Mouse (Mus musculus) hematopoietic stem cell, adult 5-6 weeks (primary cell): ENCODE measurements around the gene Rfx3. TPM values are rescaled to one million over a fixed set of nuclear protein-coding genes. Genes with fewer than 3 reads are reported as not detected.
A peak's percentile ranks its signal among the peaks of the same experiment; 100 is the strongest.

Experiments used
- ATAC-seq, 2 experiments: fragments of 125-278 bp in 1 of 2; replicated peaks in 1 of 2; 2 replicates each; pipeline ENCODE4 v1.8.0; 2016 to 2017; ENCODE audit warnings: inconsistent platforms in 2 of 2, mild to moderate bottlenecking in 2 of 2, moderate number of reproducible peaks in 2 of 2, low read depth in 1 of 2, moderate TSS enrichment in 1 of 2; ENCODE audit not compliant: low FRiP score in 2 of 2, poor library complexity in 2 of 2, severe bottlenecking in 2 of 2, insufficient read depth in 1 of 2, low TSS enrichment in 1 of 2
- total RNA-seq: library from RNA; stranded (forward); fragments of 172-1452, 232-1000 nt; gene quantifications from 2 replicates; pipeline ENCODE4 v1.2.3, GENCODE M21; 2017

Gene Rfx3
- total RNA-seq, 1 experiment from 2014 or later: 9.4 TPM

DNA sequence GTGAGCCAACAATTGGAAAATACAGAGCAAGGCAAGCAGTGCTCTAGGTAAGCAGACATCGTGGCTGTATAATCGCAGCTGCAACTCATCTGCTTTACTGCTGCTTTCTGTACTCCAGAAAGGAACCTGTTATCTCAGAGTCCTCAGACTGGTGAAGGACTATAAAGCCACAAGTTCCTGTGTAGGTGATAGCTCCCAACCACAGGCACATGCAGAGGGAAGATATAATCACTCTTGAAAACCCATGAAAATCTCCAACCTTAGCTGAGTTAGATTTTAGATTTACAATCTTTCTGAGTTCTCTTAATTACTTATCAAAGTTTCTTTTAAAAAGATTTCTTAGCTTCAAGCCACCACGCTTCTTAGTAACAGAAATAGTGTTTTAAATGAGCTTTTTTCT lies 84.6 kb downstream of the Rfx3 start:
- peak; percentile 69 to 80 for ATAC-seq

DNA sequence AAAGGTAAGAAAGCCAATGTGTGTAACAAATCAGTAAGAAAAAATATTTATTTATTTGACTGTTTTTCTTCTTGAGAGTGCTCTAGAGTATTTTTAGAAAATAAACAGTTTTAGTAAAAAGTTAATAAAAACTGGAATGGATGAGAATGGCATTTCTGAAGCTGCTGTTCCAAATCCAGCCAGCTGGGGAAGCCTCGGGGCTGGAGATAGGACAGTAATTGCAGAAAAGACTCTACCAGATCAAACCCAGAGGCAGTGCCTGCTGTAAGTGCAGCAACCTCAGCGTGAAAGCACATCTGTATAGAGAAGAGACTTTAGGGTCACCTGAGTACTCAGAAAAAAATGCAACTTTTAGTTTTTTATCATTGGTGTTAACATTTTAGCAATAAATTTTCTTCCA lies 91.9 kb downstream of the Rfx3 start:
- no peak for ATAC-seq

DNA sequence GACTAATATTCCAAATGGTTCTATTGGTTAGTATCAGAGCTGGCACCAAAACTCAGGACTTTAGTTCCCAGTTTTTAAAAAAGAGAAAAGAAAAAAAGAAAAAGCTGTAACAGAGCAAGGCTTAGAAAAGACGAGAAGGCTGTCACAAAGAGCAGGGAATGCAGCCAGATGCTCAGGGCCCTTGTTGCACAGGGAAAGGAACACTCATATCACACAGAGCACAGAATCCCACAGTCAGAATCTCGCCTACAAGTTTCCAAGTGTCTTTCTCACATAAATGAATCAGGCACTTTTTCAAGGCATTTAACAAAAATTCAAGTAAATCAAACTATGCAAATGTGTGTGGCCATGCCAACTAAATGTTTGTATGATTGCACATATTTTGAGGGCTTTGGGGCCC lies 94.5 kb downstream of the Rfx3 start:
- no peak for ATAC-seq

DNA sequence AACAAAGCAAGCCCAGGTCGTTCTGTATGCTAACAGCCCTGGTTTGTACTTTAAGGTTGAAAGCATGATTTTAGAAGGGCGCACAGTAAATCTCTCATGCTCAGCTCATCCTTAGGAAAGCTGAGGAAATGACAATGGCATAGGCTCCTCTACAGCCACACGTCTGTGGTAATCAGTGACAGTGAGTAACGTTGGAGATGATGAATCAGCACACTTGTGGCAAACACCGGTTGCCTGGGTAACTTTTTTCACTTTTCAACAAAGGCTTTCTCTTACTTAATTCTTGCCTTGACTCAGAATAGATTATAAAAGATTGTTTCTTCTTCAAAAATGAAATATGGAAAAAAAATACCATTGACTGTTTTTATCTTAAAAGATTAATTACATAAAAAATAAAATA lies 104.0 kb downstream of the Rfx3 start:
- peak; percentile 77 to 87 for ATAC-seq

DNA sequence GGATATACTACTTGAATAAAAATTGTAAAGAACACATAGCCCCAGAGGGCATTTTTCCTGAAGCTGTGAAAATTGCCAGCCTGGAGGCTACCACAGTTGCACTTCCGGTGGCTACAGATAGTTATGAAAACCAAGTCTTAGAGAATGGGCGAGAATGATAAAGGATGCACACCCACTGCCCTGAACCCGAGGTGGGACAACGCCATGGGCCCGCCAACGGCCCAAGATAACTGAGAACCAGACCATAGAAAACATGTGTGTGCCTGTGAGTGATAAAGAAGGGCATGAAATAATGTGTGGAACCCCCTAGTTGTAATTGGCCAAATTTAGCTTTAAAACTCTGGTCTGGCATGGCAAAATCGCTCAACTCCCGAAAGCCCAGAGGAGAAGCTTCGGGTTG lies 105.0 kb downstream of the Rfx3 start:
- peak in 1 of 2 experiments; percentile 46; a peak in 1 of 4 replicates for ATAC-seq

DNA sequence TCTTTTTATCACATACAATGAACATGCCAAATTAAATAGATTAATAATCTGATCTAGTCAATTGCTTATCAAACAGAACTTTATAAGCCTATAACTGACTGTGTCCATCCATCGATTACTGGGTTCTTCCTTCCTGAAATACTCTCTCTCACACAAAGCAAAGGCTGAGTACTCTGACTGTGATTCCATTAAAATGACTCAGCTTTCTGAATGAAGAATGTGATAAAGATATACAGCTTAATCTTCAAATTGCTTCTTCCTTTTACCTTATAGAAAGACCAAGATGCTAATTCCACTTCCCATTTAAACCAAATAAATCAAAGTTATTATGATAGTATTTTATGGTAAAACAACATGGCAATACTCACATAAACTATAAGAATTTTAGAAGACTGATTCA lies 105.8 kb downstream of the Rfx3 start:
- ATAC-seq: no peak

DNA sequence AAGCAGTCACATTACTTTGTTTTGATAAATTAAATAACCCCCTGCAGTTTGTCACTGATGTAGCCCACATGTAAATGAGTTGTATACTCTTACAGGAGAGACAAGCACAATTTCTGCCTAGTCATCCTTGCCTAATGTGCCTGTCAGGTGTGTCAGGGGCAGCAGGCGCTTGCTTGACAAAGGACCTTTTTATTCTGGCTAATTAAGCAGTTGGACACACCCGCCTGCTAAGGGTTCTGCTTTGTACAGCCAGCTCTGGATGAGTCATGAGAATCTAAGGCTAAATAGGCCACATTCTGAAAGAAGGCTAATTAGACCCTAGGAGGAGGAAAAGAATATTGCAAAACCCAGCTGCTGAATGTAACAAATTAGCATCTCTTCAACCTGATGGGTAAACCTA lies 106.3 kb downstream of the Rfx3 start:
- ATAC-seq: 0 out of 4 replicates have a peak, but pooled peaks of 1 of the 2 experiments have one; percentile 14

DNA sequence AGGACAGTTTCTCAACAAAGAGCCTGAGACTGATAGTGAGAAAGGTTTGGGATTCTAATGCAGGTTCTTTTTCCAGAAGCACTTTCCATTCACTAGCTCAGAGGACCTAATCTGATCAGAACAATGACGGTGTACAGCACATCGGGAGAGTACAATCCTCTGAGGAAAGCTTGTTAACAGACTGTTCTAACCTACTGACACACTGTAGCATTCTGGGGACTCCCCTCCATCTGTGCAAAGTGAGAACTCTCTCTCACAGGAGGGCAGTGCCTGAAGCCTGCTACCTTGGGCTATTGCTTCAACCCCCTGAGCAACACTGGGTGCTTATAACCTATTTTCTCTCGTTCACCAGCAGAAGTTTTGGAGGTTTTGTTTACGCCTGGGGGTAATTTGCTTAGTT lies 106.8 kb downstream of the Rfx3 start:
- ATAC-seq: no peak

DNA sequence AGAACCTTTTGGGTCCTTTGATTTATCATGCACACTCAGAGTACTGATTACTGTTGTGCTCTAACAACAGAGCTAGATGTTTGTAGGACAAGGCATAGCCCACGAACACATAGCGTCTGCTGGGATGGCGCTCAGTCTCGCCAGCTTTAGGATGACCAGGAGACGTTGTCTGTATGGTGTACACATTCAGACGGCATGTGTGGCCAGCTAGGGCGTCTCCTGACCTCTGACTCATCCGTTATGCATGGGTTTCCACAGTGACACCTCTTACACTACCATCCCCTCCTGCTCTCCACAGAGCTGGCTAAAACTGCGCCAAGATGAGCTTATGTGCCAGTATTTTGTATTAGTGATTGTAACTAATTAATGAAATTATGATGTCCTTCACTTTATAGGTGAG lies 108.4 kb downstream of the Rfx3 start:
- no peak for ATAC-seq

DNA sequence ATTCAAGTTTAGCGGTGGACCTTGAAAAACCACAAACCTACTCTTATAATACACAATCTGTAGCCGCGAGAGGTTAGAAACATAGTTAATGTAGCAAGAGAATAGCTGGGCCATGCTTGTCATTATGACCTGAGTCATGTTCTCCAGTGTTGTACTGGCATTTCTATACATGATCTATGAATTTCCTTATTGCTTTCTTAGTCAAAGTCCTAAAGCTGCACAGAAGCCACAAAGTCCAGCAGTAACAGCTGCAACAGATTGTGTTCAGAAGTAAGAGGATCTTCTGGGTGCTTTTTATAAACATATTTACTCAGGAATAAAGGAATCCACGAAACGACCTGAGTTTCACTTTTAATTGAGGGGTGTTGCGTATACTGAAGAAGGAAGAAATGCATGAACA lies 109.3 kb downstream of the Rfx3 start:
- ATAC-seq: no peak

DNA sequence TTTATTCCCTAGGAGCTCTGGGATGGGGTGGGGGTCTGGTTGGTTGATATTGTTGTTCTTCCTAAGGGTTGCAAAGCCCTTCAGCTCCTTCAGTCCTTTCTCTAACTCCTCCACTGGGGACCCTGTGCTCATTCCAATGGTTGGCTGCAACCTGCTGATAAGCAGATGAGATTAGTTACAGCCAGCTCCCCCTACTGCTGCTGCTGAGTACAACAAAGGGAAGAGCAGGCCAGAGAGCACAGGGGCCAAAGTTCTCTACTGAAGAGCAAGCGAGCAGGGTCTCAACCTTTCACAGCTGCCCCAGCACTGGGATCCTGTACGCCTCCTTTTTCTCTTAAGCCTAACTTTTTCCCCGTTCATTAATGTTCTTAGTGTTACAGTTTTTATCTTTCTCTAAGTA lies 126.4 kb downstream of the Rfx3 start:
- no peak for ATAC-seq

DNA sequence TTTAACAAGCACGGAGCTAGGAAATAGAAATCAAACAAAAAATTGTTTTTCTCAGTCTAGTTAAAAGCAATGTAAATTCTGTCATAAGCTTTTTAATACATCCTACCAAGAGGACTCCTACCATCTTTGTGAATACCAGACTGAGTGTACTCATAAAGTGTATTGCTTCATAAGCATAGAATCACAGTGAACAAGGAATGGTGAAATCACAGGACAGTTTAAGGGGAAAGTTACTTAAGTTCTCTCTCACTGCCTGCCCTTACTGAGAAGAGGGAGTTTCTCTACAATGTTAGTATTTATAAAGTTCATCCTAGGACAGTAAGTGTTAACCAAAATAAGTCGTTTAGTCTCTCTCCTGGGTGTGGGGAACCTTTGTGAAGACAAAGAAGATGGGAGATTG lies 133.5 kb downstream of the Rfx3 start:
- no peak for ATAC-seq

DNA sequence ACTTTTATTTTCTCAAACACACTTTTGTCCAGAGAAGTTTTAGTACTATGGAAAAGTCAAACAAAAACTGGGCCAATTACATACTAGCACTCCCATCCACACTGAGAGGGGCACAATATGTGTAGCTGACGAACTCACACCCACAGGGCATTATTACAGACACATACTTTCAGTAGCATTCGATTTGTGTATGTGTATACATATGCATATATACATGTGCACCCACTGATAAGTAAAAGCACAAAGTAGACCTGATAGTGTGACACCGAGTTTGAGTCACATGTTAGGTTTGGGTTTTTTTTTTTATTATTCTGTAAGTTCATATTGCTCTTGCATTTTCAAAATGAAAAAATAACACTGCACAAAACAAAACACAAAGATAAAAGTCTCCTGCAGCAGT lies 140.2 kb downstream of the Rfx3 start:
- ATAC-seq: no peak

DNA sequence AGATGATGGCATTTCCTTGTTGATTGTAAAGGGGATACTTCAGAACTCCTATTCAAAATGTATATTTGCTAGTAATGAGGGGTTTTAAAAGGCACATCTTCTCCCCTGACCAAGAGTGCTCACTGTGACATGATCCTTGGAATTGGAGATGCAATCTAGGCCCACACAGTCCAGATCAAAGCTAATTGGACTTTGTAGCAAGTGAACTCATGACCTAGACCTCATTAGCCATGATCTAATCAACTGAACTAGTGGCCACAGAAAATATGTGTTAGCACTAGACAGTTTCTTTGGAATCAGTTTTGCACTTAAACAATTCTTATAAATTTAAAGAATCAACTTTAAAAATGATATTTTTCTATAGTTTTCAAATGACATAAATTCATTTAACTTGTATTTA lies 151.3 kb downstream of the Rfx3 start:
- ATAC-seq: no peak

DNA sequence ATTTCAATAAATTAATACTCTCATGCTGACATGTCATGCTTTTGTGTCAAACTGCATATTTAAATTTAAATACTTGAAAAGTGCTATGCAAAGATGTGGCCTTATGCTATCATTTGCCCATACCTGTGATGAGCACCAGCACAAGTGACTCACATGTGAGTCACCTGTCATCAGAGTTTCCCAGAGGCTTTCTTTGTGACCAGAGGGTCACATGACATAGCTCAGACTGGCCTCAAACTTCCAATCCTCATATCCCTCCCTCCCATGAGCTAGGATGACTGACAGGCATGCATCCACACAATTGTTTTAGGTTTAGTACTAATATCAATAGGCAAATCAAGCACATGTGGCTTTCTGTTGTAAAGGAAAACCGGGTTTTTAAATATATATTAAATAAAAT lies 162.0 kb downstream of the Rfx3 start:
- no peak for ATAC-seq

DNA sequence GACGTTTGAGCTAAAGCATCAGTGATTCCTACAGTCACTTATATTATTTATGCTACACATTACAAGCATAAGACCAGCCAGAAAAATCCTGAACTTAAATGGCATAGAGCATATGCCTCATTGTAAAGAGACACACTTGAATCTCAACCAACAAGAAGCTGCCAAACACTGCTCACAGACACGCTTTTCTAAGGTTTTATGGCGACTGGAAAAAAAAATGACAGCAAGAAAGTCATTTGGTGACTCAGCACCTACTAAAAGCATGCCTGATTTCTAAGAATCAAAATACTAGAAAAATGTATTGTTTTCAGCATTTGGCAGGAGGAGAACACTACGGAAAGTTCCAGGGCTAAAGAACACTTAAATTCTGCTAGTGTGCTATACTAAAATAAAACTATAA lies 163.9 kb downstream of the Rfx3 start:
- ATAC-seq: no peak

DNA sequence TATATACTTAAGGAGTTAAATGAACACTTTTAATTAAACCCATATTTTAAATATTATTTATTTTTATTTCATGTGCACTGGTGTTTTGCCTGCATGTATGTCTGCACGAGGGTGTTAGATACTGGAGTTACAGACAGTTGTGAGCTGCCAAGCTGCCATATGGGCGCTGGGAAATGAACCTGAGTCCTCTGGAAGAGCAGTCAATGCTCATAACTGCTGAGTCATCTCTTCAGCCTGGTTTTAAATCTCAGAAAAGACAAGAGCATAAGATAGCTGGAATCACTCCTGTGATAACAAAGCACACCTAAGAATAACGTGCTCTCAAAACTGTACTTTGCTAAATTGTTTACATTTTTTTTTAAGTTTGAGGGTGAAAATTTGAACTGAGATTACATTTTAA lies 172.3 kb downstream of the Rfx3 start:
- ATAC-seq: no peak

DNA sequence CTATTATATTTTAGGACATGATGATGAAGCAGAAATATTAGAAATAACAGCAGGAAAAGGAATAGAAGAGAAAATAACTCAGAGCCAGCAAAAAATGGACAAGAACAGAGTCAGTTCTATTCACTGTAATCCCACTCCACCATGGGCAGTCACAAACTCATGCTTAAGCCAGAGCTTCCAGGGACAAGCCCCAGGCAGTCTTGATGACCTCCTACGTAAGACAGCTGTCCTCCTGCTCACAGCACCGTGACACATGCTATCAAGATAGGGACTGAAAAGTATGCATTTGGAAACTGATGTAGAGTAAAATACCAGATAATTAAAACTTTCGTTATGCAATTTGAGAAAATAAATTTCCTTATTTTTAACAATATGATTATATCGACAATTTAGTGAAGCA lies 172.9 kb downstream of the Rfx3 start:
- ATAC-seq: no peak

DNA sequence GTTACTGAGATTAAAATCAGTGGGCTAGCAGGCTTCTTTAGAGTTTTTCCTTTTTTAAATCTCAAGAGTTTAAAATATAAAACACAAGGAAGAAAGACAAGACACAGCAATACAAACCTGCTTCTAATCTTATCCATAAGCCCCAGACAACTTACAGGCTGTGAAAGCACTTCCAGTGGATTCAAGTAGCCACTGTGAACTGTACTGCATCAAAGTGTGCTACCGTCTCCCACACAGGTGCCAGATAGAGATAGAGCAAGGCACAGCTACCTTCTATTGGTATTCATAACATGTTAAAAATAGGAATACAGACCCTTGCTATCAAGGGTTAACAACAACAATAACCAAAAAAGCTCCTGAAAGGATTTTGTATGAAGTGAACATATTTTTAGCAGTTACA lies 178.5 kb downstream of the Rfx3 start:
- no peak for ATAC-seq

DNA sequence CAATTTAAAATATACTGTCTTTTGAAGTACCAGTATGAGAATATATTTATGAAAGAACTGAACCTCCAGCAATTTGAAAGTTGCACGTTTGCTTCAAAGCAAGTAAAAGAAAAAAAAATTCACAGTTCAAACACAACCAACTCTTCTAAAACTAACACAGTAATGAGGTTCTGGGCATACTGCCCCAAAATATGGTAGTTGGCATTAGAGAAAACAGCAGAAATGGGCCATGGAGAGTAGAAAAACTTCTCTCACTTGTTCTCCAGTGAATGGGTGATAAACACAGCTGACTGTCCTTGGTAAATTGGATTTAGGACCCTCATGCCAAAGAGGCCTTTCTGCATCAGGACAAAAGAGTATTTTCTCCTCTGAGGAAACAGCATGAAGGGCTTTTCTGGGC lies 182.7 kb downstream of the Rfx3 start:
- no peak for ATAC-seq
